ENCODE assay signal across 7 mouse cellular contexts in genomic region chr17:84935620-84936019, GRCm38 (mm10). TPM values are rescaled to one million over a fixed set of nuclear protein-coding genes. Genes with fewer than 3 reads are reported as not detected.
DNase-seq lines count a peak whose midpoint lies in the region; ATAC-seq and TF ChIP-seq lines count a peak whose summit lies in the region.
"Not testable (repeated sequence)": the region's sequence is repeated elsewhere in the genome, so short reads cannot be mapped to it uniquely, and the experiment has no call there.

No protein-coding gene starts in this region.

- not testable (repeated sequence) for H3K27me3 ChIP-seq in liver, embryonic 12.5 days (replicated peaks); liver, postnatal 0 days (ENCODE audit: insufficient read depth, low read length)

- H3K27ac ChIP-seq in liver, embryonic 12.5 days, result peak overlapping the region; percentile 77
- peak overlapping the region; percentile 60; the same call in 1 of the 2 replicates for H3K27ac ChIP-seq in liver, postnatal 0 days (ENCODE audit: low read depth)

- not testable (repeated sequence) for H3K4me3 ChIP-seq in liver, embryonic 12.5 days; liver, postnatal 0 days (ENCODE audit: low read depth, low read length)

- DNase-seq in adrenal gland, adult 2 months, result peak; percentile 68
- peak; percentile 21 for DNase-seq in kidney, adult 18-20 months
- peak; percentile 31 to 37 for DNase-seq in kidney, postnatal 36 days
- peak; percentile 20 for DNase-seq in liver, postnatal 0 days
- peak; percentile 22 for DNase-seq in naive thymus-derived CD4-positive, alpha-beta T cell, adult 2 months (ENCODE audit: low read depth)

- peak overlapping the region; percentile 40; the same call in 1 of the 2 replicates for H3K9ac ChIP-seq in liver, embryonic 12.5 days
- not testable (repeated sequence) for H3K9ac ChIP-seq in liver, postnatal 0 days (replicated peaks)

- ATAC-seq in erythroid progenitor cell, adult 5-6 weeks (replicated peaks; ENCODE audit: low FRiP score, poor library complexity, severe bottlenecking), result peak; percentile 56
- peak; percentile 58 for ATAC-seq in liver, embryonic 12.5 days
- peak; percentile 47 for ATAC-seq in liver, postnatal 0 days

- not testable (repeated sequence) for H3K36me3 ChIP-seq in liver, embryonic 12.5 days; liver, postnatal 0 days (replicated peaks; ENCODE audit: insufficient read depth, low read length)

- 44% methylated on average over 4 of the region's 4 CpGs for WGBS in liver, embryonic 12.5 days (ENCODE audit: insufficient replicate concordance)
- 44% methylated on average over 4 of the region's 4 CpGs for WGBS in liver, postnatal 0 days (ENCODE audit: insufficient replicate concordance)

- H3K4me1 ChIP-seq in liver, embryonic 12.5 days, result peaks cover 67% of the 10 kb centered on the region
- H3K4me1 ChIP-seq in liver, postnatal 0 days (ENCODE audit: insufficient read depth), result peaks cover 34% of the 10 kb centered on the region

- TF ChIP-seq EP300 in liver, postnatal 0 days (IDR thresholded peaks at IDR 0.05; ENCODE audit: low read depth), result not testable (repeated sequence)

- TF ChIP-seq CTCF in liver, postnatal 0 days (IDR thresholded peaks at IDR 0.05; ENCODE audit: low read depth), result not testable (repeated sequence)

- H3K9me3 ChIP-seq in liver, embryonic 12.5 days (replicated peaks), result peaks cover 21% of the 10 kb centered on the region
- H3K9me3 ChIP-seq in liver, postnatal 0 days (ENCODE audit: low read length), result not testable (repeated sequence)

- peak overlapping the region; percentile 28 for H3K4me2 ChIP-seq in liver, embryonic 12.5 days
- 0 out of 2 replicates have a peak overlapping the region, but pooled peaks have one; percentile 9 for H3K4me2 ChIP-seq in liver, postnatal 0 days (ENCODE audit: low read depth, low read length)

RNA-seq across cellular contexts. Expression of gene Ppm1b, which starts 20.9 kb away (rescaled TPM):
- total RNA-seq in adrenal gland, adult 2 months (2021), result 100 to 1,000 TPM; 122 to 124 TPM
- 16.4 and 22.3 TPM in 2 replicates for polyA plus RNA-seq in adrenal gland, adult 2 months (2012; rRNA removed)
- total RNA-seq in erythroid progenitor cell, adult 5-6 weeks (2015; ENCODE audit: low replicate concordance), result 102 and 124 TPM in 2 replicates
- total RNA-seq in erythroid progenitor cell, adult 5-6 weeks (2017; ENCODE audit: low replicate concordance), result 107 and 145 TPM in 2 replicates
- polyA plus RNA-seq in liver, embryonic 12.5 days (2016; fragmentation: Nextera tagmentation; extraction: Ambion mirVana), result 71.7 and 75.2 TPM in 2 replicates
- polyA plus RNA-seq in liver, postnatal 0 days (2015; fragmentation: Nextera tagmentation; extraction: Ambion mirVana), result 41.6 and 46.3 TPM in 2 replicates
